In the genomic region with DNA sequence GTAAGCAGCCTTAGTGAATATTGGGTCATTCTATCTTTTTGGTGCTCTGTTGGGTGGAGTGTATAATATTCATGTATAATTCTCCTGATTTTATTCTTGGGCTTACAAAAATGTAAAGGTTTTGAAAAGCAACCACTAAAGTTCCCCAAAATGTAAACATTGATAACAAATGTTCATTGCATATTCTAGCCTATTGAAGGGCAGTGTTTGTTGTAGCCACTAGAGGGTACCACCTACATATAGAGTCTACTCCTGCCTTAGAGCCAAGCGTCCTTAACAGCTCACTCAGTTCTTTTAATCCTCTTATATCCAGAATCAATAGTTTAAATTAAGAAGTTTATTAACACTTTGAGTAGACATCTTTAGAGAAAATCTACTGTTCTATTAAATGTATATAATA, we compare ENCODE assay signal across 11 mouse cellular contexts.
DNase-seq lines count a peak whose midpoint lies in the region; ATAC-seq and TF ChIP-seq lines count a peak whose summit lies in the region.
"Had no signal": no experiment of that assay in that cellular context is flagged by ENCODE, and none has a peak within 500 bp of the region (broad histone marks: within the 10 kb centered on the region; RNA-seq: fewer than 3 reads in every experiment).

No protein-coding gene starts in this region.

- H3K4me2 ChIP-seq in midbrain, embryonic 14.5 days (ENCODE audit: low read length) = no peak overlapping the region
- H3K4me2 ChIP-seq: embryonic facial prominence, embryonic 13.5 days had no signal

- H3K9me3 ChIP-seq in midbrain, embryonic 14.5 days (ENCODE audit: control insufficient read depth, low read length) = no peaks in the 10 kb centered on the region
- H3K9me3 ChIP-seq: embryonic facial prominence, embryonic 13.5 days; heart, embryonic 10.5 days had no signal

- no peak for DNase-seq in left cerebral cortex, adult 2 months (ENCODE audit: extremely low spot score in 1 of 2, low spot score in 2 of 2)
- no peak for DNase-seq in left cerebral cortex, adult 8-10 months (ENCODE audit: low spot score in 2 of 2)
- DNase-seq in MEL-GATA-1-ER (ENCODE audit: extremely low read depth, low read depth) = peak; percentile 2
- DNase-seq in embryo, embryonic 11 days = peak; percentile 62
- peak; percentile 78 for DNase-seq in midbrain, embryonic 14.5 days
- DNase-seq in ovary, adult 18-20 months (ENCODE audit: low spot score) = no peak
- no peak for DNase-seq in cerebellum, adult 11-12 months
- DNase-seq: thymus, adult 2 months had no signal

- no peaks in the 10 kb centered on the region for H3K27me3 ChIP-seq in midbrain, embryonic 14.5 days (ENCODE audit: control insufficient read depth, insufficient read depth, low read length)
- H3K27me3 ChIP-seq: embryonic facial prominence, embryonic 13.5 days had no signal

- intact Hi-C loops in left cerebral cortex, adult 2 months (cut with DNase I) = loop anchor here (10.0 kb wide), 1 partner anchor 360 kb away; no protein-coding TSS in a partner anchor

- no peak overlapping the region for H3K9ac ChIP-seq in midbrain, embryonic 14.5 days (replicated peaks; ENCODE audit: low read length)
- H3K9ac ChIP-seq: embryonic facial prominence, embryonic 13.5 days had no signal

- 0 out of 2 replicates have a peak, but pooled peaks cover 3% of the 10 kb centered on the region for H3K4me1 ChIP-seq in midbrain, embryonic 14.5 days (ENCODE audit: control insufficient read depth, insufficient read depth, low read length)
- H3K4me1 ChIP-seq: embryonic facial prominence, embryonic 13.5 days; heart, embryonic 10.5 days had no signal

- no peaks in the 10 kb centered on the region for H3K36me3 ChIP-seq in midbrain, embryonic 14.5 days (ENCODE audit: control insufficient read depth, insufficient read depth, low read length)
- H3K36me3 ChIP-seq: embryonic facial prominence, embryonic 13.5 days; heart, embryonic 10.5 days had no signal

- peak; percentile 63; the same call in 1 of the 2 replicates for ATAC-seq in midbrain, embryonic 14.5 days (ENCODE audit: low FRiP score, low TSS enrichment)

- H3K27ac ChIP-seq in left cerebral cortex, adult 2 months = no peak overlapping the region
- H3K27ac ChIP-seq in midbrain, embryonic 14.5 days (replicated peaks; ENCODE audit: low read depth, low read length) = no peak overlapping the region
- H3K27ac ChIP-seq: embryonic facial prominence, embryonic 13.5 days; heart, embryonic 10.5 days; macrophage had no signal

- peak; percentile 69 for TF ChIP-seq CTCF in left cerebral cortex, adult 2 months (IDR thresholded peaks at IDR 0.05)

- no peak overlapping the region for H3K4me3 ChIP-seq in left cerebral cortex, adult 2 months
- no peak overlapping the region for H3K4me3 ChIP-seq in midbrain, embryonic 14.5 days (replicated peaks; ENCODE audit: low read depth, low read length)
- H3K4me3 ChIP-seq: embryonic facial prominence, embryonic 13.5 days; heart, embryonic 10.5 days had no signal

- 0% methylated on average over 1 of the region's 1 CpGs for WGBS in midbrain, embryonic 14.5 days

Comparison
In these comparisons a context has a peak if more than half of its experiments do, and no peak if none do; other contexts are left out.
1. DNase-seq: peak in MEL-GATA-1-ER (single experiment), embryo, embryonic 11 days (single experiment) and midbrain, embryonic 14.5 days (single experiment); none in left cerebral cortex, adult 2 months (0 of 2), left cerebral cortex, adult 8-10 months (0 of 2), ovary, adult 18-20 months (single experiment) and cerebellum, adult 11-12 months (single experiment).